Mouse (Mus musculus) limb, embryonic 14.5 days (tissue): ENCODE measurements around the gene Trdmt1. TPM values are rescaled to one million over a fixed set of nuclear protein-coding genes. Genes with fewer than 3 reads are reported as not detected.

ENCODE experiments used
- ATAC-seq: fragments of 200-750 bp; cut with Nextera tagmentation; 2 replicates; pipeline ENCODE4 v1.8.0; 2017; ENCODE audit warnings: low read depth, moderate number of reproducible peaks, moderate TSS enrichment; ENCODE audit not compliant: low FRiP score
- DNase-seq: peaks from one replicate; pipeline ENCODE4 v3.0.0-alpha.2; 2015; ENCODE audit warnings: low spot score
- H3K27ac ChIP-seq: fragments of 300-500 bp; sonication (generic); replicated peaks from 2 replicates; pipeline ENCODE4 v1.5.1; 2014; ENCODE audit warnings: low read depth, mild to moderate bottlenecking, low read length, moderate library complexity, mixed read lengths
- H3K27me3 ChIP-seq: fragments of 300-500 bp; sonication (generic); 2 replicates; pipeline ENCODE4 v1.6.1; 2014; ENCODE audit warnings: low read length, mixed read lengths; ENCODE audit not compliant: control insufficient read depth, insufficient read depth
- H3K36me3 ChIP-seq: fragments of 300-500 bp; sonication (generic); 2 replicates; pipeline ENCODE4 v1.6.1; 2014; ENCODE audit warnings: mild to moderate bottlenecking, low read length, moderate library complexity, mixed read lengths; ENCODE audit not compliant: control insufficient read depth, insufficient read depth
- H3K4me1 ChIP-seq: fragments of 300-500 bp; sonication (generic); 2 replicates; pipeline ENCODE4 v1.6.1; 2014; ENCODE audit warnings: antibody characterized with exemption, low read length, mixed read lengths; ENCODE audit not compliant: control insufficient read depth, insufficient read depth
- H3K4me2 ChIP-seq: fragments of 300-500 bp; sonication (generic); replicated peaks from 2 replicates; pipeline ENCODE4 v1.6.1; 2014; ENCODE audit warnings: low read depth, mild to moderate bottlenecking, low read length, moderate library complexity; ENCODE audit not compliant: severe bottlenecking
- H3K4me3 ChIP-seq: fragments of 300-500 bp; sonication (generic); replicated peaks from 2 replicates; pipeline ENCODE4 v1.5.1; 2014; ENCODE audit warnings: low read length
- H3K9ac ChIP-seq: fragments of 300-500 bp; sonication (generic); 2 replicates; pipeline ENCODE4 v1.6.1; 2014; ENCODE audit warnings: mild to moderate bottlenecking, low read depth, low read length, moderate library complexity; ENCODE audit not compliant: severe bottlenecking
- H3K9me3 ChIP-seq: fragments of 300-500 bp; sonication (generic); 2 replicates; pipeline ENCODE4 v1.6.1; 2016; ENCODE audit warnings: low read length; ENCODE audit not compliant: control insufficient read depth
- POLR2A ChIP-seq: fragments of 200-500 bp; IDR thresholded peaks from 2 replicates; pipeline ENCODE4 v1.8.0; 2012; ENCODE audit warnings: inconsistent platforms, mild to moderate bottlenecking, moderate library complexity, borderline replicate concordance; ENCODE audit not compliant: insufficient read depth, insufficient read length; ENCODE audit errors: extremely low read depth
- WGBS: fragments of 180-500 bp; shearing (Covaris S2); extraction: QIAGEN DNeasy Blood & Tissue Kit; methylation state at CpG from one replicate; pipeline ENCODE4 v1.1.7; 2014; 5-methylcytosine and 5-hydroxymethylcytosine counted together
- polyA plus RNA-seq, 2 experiments: library from polyadenylated mRNA; depleted of rRNA in 1 of 2; stranded (reverse) in 1 of 2; unstranded in 1 of 2; fragments of >200 nt; fragmentation: Nextera tagmentation in 1 of 2; extraction: Ambion mirVana in 1 of 2; gene quantifications; 2 replicates each; pipeline versions ENCODE4 v1.2.1 to v1.2.3; 2012 to 2014

The Trdmt1 gene
- polyA plus RNA-seq, 2 experiments = 9.7 to 13.7 TPM

DNA sequence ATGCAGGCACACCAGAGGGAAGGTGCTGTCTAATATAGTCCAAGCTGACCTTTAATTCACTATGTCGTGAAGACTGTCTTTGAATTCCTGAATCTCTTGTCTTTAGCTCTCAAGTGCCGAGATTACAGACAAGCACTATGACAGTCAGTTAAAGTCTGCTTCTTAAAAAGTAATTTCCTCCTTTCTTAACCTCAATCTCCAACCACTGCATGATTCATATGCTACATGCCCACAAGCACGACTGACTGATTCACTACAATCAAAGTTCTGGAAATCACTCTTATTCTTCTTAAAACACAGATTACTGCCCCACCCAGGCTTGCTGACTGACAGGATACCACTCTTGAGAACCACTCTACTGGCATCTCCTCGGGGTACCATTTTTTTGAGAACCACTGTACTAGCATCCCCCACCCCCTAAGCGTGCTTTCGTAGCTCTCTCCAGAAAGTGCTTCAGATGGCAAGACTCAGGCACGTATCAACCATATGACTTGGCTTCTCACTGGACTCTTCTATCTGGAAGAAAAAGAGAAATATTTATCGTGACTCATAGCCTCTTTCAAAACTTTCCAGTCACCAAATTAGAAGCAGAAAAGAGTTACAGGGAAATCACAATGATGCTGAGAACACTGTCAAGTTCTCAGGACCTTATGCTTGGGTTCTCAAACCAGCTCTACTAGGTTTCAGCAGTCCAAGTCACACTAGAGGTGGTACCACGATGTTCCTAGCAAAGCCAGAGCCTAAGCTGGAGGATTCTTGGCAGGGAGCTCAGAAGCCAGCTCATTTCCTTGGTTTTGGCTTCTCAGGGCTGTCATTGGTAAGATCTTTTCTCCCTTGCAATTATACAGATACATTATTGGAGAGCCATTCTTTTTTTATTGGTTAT, 12.9 kb upstream of the Trdmt1 start:
- no peak for ATAC-seq
- DNase-seq = no peak
- Histone ChIP-seq H3K4me1 (peaks cover 8% of the 10 kb centered on the region; the same call in 1 of the 2 replicates), H3K27ac (no peak overlapping the region), H3K9me3 (no peaks in the 10 kb centered on the region), H3K4me2 (no peak overlapping the region), H3K4me3 (no peak overlapping the region), H3K36me3 (no peaks in the 10 kb centered on the region), H3K27me3 (no peaks in the 10 kb centered on the region), H3K9ac (no peak overlapping the region)
- 78% methylated on average over 9 of the region's 9 CpGs for WGBS
- TF ChIP-seq POLR2A = no peak

DNA sequence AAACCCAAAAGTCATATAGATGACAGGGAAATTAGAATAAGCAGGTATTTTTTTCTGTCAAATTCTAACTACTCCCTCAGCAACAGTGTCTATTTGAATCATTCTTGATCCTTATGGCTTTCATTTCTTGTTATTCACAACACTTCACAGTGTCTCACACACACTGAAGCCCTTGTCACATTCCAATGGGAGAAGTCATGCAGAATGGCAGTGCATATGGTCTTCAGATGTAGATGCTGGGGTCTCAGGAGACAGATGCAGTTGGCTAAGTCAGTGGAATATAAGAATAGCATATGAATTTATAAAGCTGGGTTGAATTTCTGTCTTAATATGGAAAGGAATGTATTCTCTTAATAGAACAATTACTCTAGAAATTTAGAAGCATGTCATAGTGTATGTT, 11.8 kb upstream of the Trdmt1 start:
- H3K4me2 ChIP-seq = no peak overlapping the region
- H3K4me3 ChIP-seq = no peak overlapping the region
- TF ChIP-seq POLR2A = no peak
- H3K36me3 ChIP-seq = no peaks in the 10 kb centered on the region
- peak; percentile 65 for DNase-seq
- peak; percentile 56; the same call in 1 of the 2 replicates for ATAC-seq
- no peaks in the 10 kb centered on the region for H3K9me3 ChIP-seq
- no peaks in the 10 kb centered on the region for H3K27me3 ChIP-seq
- no peak overlapping the region for H3K9ac ChIP-seq
- no peak overlapping the region for H3K27ac ChIP-seq
- H3K4me1 ChIP-seq = peaks cover 8% of the 10 kb centered on the region; the same call in 1 of the 2 replicates

DNA sequence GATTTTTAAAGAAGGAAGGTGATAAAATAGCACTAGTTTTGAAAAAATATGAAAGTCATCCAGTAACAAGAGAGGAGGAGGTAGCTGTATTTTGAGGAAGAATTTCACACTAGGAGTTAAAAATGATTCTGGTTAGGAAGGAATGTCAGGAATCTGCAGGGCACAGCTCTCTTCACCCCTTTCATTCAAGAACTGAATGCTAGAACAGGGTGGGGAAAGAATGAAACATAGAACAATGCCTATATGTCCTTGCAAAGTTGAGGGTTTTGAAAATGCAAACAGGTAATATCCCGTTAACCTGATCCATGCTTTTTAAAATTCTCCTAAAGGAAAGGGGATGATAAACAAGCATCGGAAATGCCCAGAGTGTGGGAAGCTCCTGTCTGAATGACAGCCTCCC, 9.5 kb upstream of the Trdmt1 start:
- H3K27me3 ChIP-seq = no peaks in the 10 kb centered on the region
- H3K27ac ChIP-seq = no peak overlapping the region
- no peak overlapping the region for H3K9ac ChIP-seq
- WGBS = 67% methylated on average over 2 of the region's 2 CpGs
- no peaks in the 10 kb centered on the region for H3K36me3 ChIP-seq
- H3K4me2 ChIP-seq = no peak overlapping the region
- no peak overlapping the region for H3K4me3 ChIP-seq
- DNase-seq (no peak), ATAC-seq (no peak)
- peaks cover 10% of the 10 kb centered on the region; the same call in 1 of the 2 replicates for H3K4me1 ChIP-seq
- no peaks in the 10 kb centered on the region for H3K9me3 ChIP-seq
- TF ChIP-seq POLR2A = no peak

DNA sequence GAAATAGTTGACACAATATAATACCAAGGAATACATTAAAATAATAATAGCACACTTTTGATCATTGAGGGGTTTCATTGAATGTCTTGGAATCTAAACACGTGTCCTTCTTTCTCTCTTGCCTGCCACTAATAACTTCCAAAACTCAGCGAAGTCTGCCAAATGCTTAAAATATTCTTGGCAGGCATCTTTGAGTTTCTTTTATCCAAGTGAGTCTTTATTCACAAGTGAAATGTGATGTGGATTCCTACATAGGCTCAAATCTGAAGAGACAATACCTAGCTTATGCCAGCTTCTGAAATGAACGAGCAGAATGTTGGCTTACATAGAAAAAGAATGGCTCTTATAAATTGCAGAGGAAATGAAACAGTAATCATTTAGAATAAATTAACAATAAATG, 4.3 kb upstream of the Trdmt1 start:
- H3K27ac ChIP-seq = no peak overlapping the region
- no peak overlapping the region for H3K4me3 ChIP-seq
- H3K27me3 ChIP-seq = no peaks in the 10 kb centered on the region
- DNase-seq = peak; percentile 71
- 56% methylated on average over 3 of the region's 3 CpGs for WGBS
- no peak for TF ChIP-seq POLR2A
- no peak for ATAC-seq
- H3K4me1 ChIP-seq = 0 out of 2 replicates have a peak, but pooled peaks cover 9% of the 10 kb centered on the region
- no peaks in the 10 kb centered on the region for H3K36me3 ChIP-seq
- H3K9me3 ChIP-seq = no peaks in the 10 kb centered on the region
- H3K4me2 ChIP-seq = no peak overlapping the region
- H3K9ac ChIP-seq = no peak overlapping the region

DNA sequence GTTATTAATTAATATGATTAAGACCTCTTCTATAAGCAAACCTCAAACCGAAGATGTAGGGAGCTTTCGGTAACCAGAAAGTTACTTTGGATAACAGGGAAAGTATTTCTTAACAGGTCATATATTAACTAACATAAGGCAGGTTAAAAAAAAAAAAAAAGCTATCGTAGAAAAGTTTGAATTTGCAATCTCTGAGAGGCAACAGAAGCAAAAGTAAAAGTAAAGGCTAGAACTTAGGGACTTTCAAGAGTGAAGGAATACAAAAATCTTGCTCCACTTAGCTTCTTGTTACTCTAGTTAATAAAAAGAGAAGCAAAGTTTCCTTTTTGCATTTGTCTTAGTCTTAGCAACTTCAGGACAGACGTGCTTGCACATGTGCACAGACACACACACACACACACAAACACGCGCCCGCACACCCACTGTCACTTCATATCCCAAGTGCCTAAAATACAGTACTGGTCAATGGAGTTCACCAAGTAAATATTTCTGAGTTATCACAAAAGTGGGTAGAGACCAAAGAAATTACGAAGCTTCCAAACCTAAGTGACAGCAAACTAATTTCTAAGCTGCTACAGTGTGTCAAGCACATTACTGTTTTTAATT, 846 bp downstream of the Trdmt1 start:
- Histone ChIP-seq H3K9ac (peak overlapping the region; percentile 80), H3K27ac (peak overlapping the region; percentile 95), H3K36me3 (no peaks in the 10 kb centered on the region), H3K4me2 (peak overlapping the region; percentile 68), H3K9me3 (no peaks in the 10 kb centered on the region), H3K4me1 (0 out of 2 replicates have a peak, but pooled peaks cover 6% of the 10 kb centered on the region), H3K4me3 (peak overlapping the region; percentile 60), H3K27me3 (no peaks in the 10 kb centered on the region)
- TF ChIP-seq POLR2A = no peak
- WGBS = 44% methylated on average over 8 of the region's 8 CpGs
- DNase-seq (no peak), ATAC-seq (0 out of 2 replicates have a peak, but pooled peaks have one; percentile 36)
